Mouse (Mus musculus): ENCODE measurements at regions not wholly inside any gene's neighbourhood (a gene's known extent, or its start where the extent isn't known, plus 50 kb on each side); places are given as distances from the start of the nearest gene placed in this dataset.

DNA sequence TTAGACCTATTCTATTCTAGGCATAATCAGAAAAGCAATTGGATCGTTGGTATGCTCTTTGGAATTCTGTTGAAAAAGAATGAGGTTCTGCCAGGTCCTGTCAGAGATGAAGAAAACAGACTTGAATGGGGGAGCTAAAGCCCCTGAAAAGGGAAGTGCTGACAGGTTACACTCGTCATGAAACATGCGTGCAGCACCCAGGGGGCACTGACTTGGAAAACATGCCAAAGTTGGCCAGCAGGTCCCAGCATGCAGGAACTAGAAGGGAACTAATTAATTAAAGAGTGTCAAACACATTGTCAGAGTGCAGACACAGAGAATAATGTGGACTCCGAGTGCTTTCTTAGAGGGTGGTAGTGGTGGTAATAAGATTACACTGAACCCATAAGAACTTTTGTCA is 346.2 kb upstream of the Smarca2 start:
- DNase-seq (ENCODE audit: low spot score), result no peak

GRCm38 (mm10) chr19:26261530-26261929 is 343.3 kb upstream of the Smarca2 start:
- no peak for DNase-seq (ENCODE audit: low spot score)

DNA sequence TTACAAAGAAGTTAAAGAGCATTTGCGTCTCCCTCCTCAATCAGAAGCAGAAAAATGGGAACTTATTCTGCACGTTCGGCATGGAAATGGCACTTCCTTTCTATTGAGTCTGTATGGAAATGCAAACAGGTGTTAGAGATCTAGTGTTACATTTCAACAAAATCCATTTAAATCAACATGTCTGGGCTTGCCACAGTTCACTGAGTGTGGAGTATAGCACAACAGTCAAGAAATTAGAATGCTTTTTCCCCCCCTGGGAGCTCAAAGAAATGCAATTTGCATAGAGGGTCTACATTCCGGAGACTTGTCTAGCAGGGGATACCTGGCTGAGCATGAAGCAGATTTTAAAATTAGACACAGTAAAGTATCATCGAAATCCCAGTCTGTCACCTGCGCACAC is 308.5 kb upstream of the Smarca2 start:
- DNase-seq (ENCODE audit: low spot score), result no peak

- DNase-seq (ENCODE audit: low spot score), result no peak
These were observed 296.2 kb upstream of the Smarca2 start for GRCm38 (mm10) chr19:26308477-26309135.

DNA sequence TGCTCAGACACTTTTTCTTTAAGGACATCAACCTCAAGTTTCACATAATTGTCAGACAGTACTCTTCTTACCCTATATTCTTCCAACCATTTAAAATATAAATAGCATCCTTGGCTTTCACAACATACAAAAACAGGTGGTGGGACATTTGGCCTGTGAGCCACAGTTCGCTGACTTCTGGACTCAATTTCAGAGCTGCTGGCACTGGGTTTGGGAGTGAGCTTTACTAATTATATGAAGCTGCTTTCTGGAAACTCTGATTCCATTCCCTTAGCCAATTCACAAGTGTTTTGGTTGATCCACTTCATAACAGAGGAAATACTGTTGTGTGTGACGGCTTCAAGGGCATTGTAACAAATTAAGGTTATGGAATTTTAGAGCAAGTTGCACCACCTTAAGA is 285.9 kb upstream of the Smarca2 start:
- no peak for DNase-seq (ENCODE audit: low spot score)

DNA sequence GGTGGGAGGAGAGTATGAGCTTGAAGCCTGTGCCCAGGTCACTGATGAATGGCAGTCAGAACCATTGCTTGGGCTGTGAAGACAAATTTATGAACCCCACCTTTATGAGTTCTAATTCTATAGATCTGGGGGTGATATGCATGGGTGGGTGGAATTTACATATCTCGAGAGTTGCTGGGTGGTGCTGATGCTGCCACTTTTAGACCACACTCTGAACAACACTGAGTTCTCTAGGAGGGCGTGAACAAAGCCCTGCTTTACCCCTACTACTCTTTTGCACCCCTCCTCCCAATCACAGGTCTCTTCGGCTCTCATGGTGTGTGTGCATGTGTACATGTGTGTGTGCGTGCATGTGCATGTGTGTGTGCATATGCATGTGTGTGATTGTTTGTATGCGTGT is 281.2 kb upstream of the Smarca2 start:
- no peak for DNase-seq (ENCODE audit: low spot score)

DNA sequence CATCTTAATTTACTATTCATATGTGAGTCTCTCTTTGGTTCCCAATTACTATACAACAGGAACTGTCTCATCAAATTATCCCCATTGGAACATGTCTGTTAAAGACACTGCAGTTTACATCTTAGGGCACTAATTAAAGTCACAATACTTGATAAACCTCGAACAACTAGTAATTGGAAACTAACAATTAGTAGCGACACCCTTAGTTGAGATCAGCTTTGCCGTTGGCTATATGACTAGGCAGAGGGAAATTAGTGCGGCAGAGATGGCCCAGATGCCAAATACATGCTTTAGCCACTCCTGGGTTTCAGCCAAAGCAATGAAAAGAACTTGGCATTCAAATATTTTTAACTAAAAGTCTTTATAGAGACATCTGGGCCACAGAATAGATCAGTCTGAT is 265.7 kb upstream of the Smarca2 start:
- no peak for DNase-seq (ENCODE audit: low spot score)

GRCm38 (mm10) chr19:26340155-26340554 is 264.7 kb upstream of the Smarca2 start:
- no peak for DNase-seq (ENCODE audit: low spot score)

DNA sequence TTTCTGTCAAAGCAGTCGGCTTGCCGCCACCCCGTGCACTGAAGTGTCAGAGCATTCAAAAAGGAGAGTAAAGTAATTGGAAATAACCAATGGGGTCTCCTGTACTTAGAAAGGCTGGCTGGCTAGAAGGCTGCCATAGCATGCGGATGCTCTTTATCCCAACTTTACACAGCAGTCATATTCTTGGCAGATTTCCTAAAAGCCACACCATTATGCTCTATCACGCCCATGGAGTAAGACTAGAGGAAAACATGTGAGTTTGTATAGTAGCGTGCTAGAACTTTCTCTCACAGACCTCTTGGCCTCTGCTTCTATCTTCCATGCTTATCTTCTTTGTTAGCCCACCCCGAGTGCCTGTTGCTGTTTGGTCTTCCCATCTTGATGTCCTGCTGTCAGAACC is 249.8 kb upstream of the Smarca2 start:
- no peak for DNase-seq (ENCODE audit: low spot score)

DNA sequence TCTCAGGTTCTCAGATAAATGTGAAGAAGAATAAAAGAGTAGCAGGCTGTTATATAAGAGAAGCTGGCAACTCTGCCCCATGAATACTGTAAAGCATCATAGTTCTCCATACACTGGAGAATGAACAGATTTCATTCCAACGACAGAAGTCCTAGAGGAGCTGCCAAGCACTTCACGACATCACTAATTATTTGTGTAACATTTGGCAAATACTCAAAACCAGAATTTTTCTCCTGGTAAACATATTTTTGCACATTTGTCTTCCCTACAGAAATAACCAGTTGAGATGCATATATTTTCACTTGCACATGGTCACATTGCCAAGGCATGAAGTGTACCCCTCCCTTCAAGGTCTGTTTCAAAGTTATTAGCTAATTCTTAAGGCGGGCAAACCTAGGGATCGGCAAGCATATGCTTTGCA is 220.9 kb upstream of the Smarca2 start:
- DNase-seq (ENCODE audit: low spot score), result no peak

DNA sequence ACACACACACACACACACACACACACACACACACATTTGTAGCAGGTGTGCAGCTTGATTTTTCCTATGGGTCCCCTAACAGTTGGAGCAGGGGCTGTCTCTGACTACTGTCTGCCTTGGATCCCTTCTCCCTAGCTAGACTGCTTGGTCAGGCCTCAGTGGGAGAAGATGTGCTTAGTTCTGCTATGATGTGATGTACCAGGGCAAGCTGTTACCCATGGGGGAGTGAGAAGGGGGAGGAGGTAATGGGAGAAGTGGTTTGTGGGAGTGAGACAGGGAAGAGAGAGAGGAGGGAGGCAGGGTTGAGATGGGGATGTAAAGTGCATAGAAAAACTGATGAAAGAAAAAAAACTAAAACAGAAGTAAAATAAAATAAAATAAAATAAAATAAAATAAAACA is 218.8 kb upstream of the Smarca2 start:
- no peak for DNase-seq (ENCODE audit: low spot score)

DNA sequence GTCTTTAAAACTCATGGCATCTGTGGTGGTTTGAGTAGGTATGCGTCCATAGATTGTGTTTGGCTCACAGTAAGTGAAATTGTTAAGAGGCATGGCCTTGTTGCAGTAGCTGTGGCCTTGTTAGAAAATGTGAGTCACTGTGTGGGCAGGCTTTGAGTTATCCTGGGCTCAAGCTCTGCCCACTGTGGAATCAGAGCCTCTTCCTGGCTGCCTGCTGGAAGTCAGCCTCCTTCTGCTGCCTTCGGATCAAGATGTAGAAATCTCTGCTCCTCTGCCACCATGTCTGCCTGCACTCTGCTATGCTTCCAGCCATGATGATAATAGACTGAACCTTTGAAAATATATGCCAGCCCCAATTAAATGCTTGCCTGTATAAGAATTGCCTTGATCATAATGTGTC is 192.2 kb upstream of the Smarca2 start:
- DNase-seq (ENCODE audit: low spot score), result no peak

DNA sequence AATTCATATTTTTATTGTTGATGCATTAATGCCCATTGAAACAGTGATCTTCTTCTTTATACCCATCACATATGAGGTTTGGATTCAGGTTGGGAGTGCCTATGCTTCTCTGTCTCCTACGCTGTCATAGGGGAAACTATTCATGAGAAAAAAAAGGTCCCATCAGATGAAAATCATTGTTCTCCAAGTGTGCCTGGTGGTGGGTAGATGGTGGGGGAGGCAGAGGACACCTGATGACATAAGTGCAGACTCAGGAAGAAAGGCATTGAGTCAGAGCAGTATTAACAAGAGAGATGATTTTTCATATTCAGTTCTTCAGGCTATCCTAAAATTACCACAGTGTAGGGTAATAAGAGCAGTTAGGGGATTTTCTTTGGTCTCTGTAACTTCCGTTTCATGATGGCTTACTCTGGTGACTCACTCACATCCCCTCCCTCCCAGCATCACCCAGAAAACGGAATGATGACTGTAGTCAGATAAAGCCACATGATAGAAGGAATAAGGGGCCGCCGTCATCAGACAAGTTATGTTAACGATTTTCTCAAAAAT is 190.3 kb upstream of the Smarca2 start:
- no peak for DNase-seq (ENCODE audit: low spot score)

DNA sequence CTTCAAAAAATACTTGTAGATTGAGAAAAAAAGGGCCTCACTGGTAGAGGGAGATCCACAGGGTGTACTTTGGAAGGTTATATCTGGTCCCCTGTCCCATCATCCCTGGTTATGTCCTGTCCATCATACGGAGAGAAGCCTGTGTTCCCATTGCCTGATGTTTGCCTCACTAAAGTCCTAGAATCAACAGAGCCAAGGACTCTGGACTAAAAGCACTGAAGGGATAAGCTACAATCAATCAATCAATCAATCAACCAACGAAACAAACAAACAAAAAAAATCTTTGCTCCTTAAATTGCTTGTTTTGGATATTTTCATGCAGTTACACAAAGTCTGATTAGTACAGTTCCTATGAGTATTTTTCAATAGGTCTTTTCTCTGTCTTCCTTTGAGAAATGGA is 185.1 kb upstream of the Smarca2 start:
- no peak for DNase-seq (ENCODE audit: low spot score)

- no peak for DNase-seq (ENCODE audit: low spot score)
These were observed 165.7 kb upstream of the Smarca2 start for GRCm38 (mm10) chr19:26439163-26439562.

- no peak for DNase-seq (ENCODE audit: low spot score)
These were observed 159.5 kb upstream of the Smarca2 start for GRCm38 (mm10) chr19:26445309-26445708.

DNA sequence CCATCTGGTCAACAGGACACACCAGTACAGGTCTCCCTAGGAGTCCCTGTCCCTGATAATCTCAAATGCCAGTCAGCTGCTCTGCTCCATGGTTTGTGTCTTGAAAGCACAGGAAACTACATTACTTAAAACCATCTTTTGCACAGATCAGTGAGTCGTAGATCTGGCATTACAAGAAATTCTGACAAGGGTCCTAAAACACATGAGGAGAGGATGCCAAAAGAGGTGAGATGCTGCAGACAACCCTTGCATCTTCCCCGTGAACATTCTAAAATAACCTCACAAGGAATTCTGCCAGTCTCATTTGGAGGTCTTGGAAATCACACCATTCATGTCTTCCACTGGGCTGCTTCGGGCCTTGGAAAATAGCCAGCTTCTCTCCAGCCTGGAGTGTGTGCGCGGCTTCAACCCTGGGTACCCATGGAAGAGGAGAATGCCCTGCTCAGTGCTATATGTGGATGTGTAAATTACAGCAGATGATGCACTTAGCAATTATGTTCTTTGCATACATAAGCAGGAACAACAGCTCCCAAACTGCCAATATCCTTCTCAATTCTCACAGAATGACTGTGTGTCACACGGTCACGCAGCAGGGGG is 157.3 kb upstream of the Smarca2 start:
- no peak for DNase-seq (ENCODE audit: low spot score)

GRCm38 (mm10) chr19:26461712-26462111 is 143.1 kb upstream of the Smarca2 start:
- DNase-seq (ENCODE audit: low spot score), result no peak

GRCm38 (mm10) chr19:26465228-26465627 is 139.6 kb upstream of the Smarca2 start:
- DNase-seq (ENCODE audit: low spot score), result no peak

GRCm38 (mm10) chr19:26466244-26466643 is 138.6 kb upstream of the Smarca2 start:
- no peak for DNase-seq (ENCODE audit: low spot score)

DNA sequence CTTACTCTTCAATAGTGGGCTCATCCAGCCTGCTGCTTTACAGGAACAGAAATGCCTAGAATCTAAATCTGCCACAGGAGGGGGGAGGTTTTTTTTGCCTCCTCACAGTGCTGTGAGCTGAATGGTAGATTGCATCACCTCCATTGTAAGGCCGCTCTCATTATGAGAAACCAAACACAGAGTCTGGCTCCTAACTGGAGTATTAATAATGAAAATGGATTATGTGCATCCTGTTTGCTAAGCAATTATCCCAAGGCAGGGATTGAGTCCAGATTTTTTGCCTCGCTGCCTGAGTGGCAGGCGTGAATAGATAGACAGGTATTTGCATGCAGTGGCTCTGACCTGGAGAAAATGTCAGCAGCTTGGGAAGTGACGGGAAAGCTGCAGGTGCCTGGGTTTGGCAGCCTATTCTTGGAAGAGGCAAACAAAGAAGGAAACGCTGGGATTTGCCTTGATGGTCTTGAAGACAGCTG is 137.6 kb upstream of the Smarca2 start:
- DNase-seq (ENCODE audit: low spot score), result no peak

- no peak for DNase-seq (ENCODE audit: low spot score)
These were observed 132.2 kb upstream of the Smarca2 start for GRCm38 (mm10) chr19:26472659-26473058.

DNA sequence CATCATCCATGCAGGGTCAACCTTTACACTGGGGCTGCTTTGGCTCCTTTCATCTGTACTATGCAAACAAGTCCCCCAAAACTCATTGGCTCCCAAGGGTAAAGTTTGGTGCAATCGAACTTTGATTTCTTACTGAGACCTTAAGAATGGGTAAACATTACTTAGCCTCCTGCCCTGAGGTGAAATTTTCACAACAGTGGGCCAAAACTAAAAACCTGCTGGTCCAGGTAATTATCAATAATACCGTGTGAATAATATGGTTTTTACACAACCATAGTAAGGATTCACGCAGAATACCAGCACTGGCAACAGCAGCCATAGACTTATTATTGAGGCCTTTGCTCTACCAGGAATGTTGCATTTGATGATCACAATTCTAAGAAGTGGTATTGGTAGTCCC is 131.6 kb upstream of the Smarca2 start:
- DNase-seq (ENCODE audit: low spot score), result no peak

DNA sequence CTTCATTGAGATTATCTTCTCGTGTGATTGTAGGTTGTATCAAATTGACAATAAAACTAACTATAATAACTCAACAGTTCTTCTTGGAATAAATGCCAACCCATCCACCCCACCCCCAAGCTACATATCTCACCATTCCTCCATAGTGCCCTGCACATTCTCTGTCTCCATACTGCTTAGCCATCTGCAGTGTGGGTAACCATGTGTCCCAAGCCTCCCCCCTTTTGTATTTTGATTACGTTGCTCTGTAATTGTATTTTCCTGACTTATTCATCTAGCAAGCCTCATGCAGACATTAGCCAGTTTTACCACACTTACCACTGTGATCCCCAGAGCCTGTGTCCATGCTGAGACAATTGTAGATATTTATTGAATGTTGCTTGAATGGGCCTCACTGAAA is 129.7 kb upstream of the Smarca2 start:
- no peak for DNase-seq (ENCODE audit: low spot score)

All from ovary, adult 18-20 months (tissue).